Mouse (Mus musculus): Measurements from ENCODE around the gene Ttc33. TPM values are rescaled to one million over a fixed set of nuclear protein-coding genes. Genes with fewer than 3 reads are reported as not detected.

Gene Ttc33
- polyA plus RNA-seq (2014; fragmentation: Illumina TruSeq; extraction: RNeasy Lipid Tissue Mini Kit (QIAGEN cat#74804); ENCODE audit: low read depth, low replicate concordance): 59.6 TPM

GRCm38 (mm10) chr15:5185366-5186292 is at the start of gene Ttc33:
TSS of gene Ttc33 (plus strand) at chr15:5185525.

DNA sequence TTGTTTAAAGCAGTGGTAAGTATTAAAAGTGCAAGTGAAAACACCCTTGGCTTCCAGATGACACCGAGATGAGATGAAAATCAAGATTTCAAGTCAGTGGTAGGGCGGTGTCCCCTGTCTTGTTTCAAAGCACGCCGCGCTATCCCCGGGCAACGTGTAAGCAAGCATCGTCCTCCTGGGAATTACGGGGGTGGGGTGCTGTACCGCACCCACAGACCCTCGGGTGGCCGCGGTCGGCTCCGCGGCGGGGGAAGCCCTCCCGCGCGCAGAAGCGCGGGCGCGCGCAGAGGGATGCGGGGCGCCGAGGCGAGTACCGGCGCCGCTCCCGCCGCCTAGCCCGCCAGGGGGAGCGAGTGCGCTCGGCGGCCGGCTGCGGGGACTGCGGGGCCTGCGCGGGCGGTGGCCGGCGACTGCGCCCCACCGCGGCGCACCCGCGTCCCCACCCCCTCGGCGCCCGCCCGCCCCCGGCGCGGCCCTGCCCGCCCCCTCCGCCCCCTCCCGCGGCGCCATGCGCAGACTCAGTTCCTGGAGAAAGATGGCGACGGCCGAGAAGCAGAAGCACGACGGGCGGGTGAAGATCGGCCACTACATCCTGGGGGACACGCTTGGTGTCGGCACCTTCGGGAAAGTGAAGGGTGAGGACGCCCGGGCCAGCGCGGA is 41.8 kb upstream of the Ttc33 start, which contains the start of gene Prkaa1:
TSS of gene Prkaa1 (plus strand) at position 501 of the 660 bp plus-strand sequence.

DNA sequence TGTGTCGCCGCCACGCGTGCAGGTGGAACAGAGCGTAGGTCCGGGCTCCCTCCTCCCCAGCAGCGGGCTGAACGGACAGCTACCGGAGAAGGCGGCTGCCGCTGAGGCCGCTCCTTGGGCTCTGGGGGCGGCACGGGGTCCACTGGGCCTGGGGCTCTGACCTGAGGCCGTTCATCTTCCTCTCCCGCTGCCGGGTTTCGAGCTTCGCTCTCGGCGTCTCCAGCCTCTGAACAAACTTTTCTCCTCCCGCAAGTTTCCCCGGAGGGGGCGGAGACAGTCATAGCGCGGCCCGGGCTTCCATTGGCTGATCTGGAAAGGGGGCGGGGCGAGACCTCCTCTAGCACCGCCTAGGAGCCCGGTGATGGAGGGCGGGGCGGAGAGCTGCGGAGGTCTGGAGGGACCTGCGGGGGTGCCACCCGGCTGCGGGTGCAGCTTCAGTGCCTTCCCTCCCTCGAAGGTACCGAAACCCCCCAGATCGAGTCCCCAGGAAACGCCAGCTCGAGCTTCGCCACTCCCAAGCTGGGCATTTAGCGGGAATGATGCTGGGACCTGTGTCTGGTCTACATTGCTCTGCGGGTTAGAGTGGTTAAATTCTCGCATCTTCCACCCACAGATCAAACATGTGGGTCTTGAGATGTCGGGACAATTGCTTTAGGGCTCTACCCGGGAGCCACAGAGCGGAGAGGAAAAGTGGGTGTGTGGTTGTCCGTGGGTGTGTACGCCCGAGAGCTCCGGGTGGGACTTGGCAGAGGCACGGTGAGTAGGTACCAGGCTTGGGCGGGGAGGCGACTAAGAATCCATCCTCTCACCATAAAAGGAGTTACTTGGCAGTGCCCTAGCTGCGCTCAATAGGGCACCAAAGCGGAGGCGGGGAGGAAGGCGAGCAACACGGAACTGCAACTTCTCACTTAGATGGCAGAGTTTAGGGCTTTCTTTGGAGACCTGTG is 58.9 kb downstream of the Ttc33 start, which contains the start of gene Ptger4:
TSS of gene Ptger4 (minus strand) at position 229 of the 947 bp plus-strand sequence.

Other genes starting within 250 kb of the Ttc33 start
- 0.47 TPM for gene C7, start 121.8 kb upstream of the Ttc33 start, polyA plus RNA-seq (2014; fragmentation: Illumina TruSeq; extraction: RNeasy Lipid Tissue Mini Kit (QIAGEN cat#74804); ENCODE audit: low read depth, low replicate concordance)
- gene Card6, start 77.0 kb upstream of the Ttc33 start, polyA plus RNA-seq (2014; fragmentation: Illumina TruSeq; extraction: RNeasy Lipid Tissue Mini Kit (QIAGEN cat#74804); ENCODE audit: low read depth, low replicate concordance): 11.4 TPM
- 38.4 TPM for gene Rpl37, start 68.9 kb upstream of the Ttc33 start, polyA plus RNA-seq (2014; fragmentation: Illumina TruSeq; extraction: RNeasy Lipid Tissue Mini Kit (QIAGEN cat#74804); ENCODE audit: low read depth, low replicate concordance)
- gene Prkaa1, start 41.7 kb upstream of the Ttc33 start, polyA plus RNA-seq (2014; fragmentation: Illumina TruSeq; extraction: RNeasy Lipid Tissue Mini Kit (QIAGEN cat#74804); ENCODE audit: low read depth, low replicate concordance): 134 TPM
- gene Ptger4, start 58.7 kb downstream of the Ttc33 start, polyA plus RNA-seq (2014; fragmentation: Illumina TruSeq; extraction: RNeasy Lipid Tissue Mini Kit (QIAGEN cat#74804); ENCODE audit: low read depth, low replicate concordance): 33.8 TPM

Data from sigmoid colon, adult 10 weeks (tissue).